Mouse (Mus musculus): ENCODE results near the gene Gstt1.
"Not testable (repeated sequence)": the region's sequence is repeated elsewhere in the genome, so short reads cannot be mapped to it uniquely, and the experiment has no call there.

The Gstt1 gene

DNA sequence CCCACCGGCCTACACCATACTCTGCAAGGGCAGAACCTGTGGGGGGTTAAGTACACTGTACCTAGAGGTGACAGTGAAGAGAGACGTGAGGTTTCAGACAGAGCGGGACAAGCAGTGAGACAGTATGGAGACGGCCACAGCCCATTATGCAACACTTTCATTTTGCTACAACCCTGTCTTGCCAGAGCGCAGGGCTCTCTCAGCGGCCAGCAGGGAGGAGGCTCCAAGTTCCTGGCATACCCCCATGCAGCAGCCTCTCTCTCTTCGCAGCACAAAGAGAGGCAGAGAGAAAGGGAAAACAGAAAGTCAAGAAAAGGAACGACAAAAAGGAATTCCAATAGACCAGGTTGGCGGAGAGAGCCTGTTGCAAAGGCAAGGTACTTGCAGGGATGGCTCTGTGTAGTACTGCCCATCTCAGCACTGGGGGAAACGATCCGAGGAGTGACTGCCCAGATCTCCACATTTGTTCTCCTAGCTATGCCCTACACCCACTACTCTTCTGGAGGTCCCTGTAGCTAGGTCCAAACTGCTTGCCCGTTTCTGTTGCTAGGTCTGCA lies 687 bp downstream of the Gstt1 start:
- peak; percentile 60 to 83 for DNase-seq

DNA sequence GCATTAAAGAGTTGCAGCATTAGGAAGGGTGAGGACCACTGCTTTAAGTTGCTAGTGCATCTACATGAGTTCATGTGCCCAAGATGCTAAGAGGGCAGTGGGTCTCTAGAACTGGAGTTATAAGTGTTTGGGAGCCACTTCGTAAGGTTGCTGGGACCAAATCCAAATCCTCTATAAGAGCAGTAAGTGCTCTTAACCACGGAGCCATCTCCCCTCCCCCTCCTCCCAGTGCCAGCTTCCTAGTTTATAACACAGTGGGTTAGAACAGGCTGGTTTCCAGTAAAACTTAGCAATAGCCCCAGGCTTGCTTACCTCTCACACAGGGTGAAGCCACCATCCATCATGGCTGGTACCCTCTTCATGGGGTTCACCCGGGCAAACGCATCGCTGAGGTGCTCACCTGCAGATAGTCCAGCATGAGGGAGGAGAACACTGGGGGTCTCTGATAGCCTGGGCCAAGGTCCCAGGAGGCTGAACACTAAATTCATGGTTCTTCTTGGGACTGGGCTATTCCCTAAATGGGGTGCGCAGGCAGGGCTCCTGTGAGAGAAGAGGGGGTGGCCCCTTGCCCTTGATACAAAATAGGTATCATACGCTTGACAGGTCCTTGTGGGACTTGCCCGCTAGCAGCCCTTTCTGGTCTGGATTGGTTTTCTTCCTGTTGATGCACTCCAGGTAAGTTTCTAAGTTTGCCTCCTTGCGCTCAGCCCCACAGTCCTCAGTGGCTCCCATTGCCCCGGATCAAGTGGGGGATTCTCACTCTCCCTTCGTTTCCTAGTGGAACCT lies 1.5 kb downstream of the Gstt1 start:
- DNase-seq, result peak; percentile 26 to 60

DNA sequence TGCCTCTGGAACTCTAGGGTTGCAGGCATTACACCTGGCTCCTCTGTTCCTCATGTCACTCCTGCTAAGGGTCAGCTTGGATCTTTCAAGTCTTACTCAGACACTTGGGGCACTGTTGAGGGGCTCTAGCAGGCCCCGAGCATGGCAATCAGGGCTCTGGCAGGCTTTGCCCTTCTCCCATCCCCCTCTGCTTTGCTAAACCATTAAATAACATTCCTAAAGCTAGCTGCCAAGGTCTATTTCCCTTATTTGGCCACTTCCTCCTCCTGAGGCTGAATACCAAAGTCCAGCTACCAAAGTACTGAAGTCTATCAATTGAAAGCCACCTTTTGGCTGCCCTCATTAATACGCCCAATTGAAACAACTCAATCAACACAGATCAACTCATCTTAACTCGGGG lies 3.5 kb downstream of the Gstt1 start:
- peak; percentile 66 to 82 for DNase-seq

DNA sequence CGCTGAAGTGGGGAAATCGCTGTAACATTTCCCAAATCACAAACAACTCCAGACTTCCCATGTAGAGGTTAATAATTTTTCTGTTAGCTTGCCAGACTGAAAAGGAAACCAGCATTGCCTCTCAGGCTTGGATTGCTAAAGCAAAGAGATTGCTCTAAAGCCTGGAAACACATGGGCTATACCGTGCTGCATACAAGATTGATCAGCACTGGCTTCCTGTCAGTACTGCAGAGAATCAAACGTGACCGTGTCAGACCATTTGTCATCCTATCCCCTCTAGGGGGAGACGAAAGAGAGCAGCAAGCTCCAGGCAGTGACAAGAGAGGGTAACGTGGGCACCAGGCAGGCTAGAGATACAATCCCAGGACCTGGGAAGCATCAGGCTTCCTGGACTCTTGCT lies 7.6 kb downstream of the Gstt1 start:
- no peak for DNase-seq

DNA sequence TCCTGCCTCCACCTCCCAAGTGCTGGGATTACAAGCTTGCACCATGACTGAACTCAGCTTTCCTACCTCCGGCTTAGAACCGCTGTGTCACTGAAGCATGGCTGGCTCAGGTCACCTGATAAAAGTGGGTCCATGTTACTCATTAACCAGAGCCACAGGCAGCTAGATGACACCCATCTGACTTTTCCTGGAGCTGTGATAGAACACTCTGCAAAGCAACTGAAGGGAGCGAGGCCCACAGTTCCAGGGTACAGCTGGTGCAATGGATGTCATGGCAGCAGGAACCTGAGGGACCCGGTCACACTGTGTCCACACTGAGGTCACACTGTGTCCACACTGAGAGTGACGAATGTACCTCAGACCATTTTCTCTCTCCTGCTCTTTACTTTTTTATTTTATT lies 8.5 kb downstream of the Gstt1 start:
- peak; percentile 71 to 89 for DNase-seq

DNA sequence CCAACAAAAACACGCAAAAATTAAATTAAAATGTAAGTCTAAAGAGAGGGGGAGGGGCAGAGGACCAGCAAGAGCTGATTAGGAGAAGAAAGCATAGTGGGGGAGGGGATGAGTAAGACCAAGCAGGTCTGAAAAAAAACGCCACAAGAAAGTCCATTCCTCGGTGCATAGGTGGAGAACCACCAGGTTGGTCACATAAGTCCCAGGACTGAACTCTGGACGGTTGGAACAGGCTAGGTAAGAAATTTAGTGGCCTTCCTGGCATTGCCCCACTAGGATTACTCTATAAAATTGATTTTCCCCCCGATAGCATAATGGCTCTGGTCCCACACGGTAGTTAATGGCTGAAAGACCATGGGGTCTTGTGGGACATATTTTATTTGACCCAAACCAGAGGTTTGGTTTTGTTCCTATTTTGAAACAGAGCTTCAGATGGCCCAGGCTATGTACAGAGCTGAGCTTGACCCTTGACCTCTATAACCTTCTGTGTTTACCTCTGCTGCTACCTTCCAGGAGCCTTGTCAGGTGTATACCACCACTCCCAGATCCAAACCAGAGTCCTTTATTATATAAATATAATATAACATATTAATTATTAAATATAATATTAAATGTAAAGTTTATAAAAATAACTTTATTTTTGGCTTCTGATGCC lies 9.2 kb downstream of the Gstt1 start:
- no peak for DNase-seq

DNA sequence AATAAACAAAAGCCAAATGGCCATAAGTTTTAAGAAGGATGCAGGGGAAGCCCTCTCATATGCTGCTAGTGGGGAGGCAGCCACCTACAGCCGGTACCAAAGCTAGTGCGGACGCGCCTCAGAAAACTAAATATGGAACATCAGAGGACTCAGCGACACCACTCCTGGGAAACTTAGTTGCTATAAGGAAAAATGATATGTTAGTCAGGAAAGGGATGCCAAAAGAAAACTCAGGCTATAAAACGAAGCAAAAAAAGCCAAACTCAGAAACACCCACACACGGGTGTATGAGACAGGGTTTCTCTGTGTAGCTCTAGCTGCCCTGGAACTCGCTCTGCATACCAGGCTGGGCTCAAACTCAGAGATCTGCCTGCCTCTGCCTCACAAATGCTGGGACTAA lies 10.1 kb downstream of the Gstt1 start:
- no peak for DNase-seq

DNA sequence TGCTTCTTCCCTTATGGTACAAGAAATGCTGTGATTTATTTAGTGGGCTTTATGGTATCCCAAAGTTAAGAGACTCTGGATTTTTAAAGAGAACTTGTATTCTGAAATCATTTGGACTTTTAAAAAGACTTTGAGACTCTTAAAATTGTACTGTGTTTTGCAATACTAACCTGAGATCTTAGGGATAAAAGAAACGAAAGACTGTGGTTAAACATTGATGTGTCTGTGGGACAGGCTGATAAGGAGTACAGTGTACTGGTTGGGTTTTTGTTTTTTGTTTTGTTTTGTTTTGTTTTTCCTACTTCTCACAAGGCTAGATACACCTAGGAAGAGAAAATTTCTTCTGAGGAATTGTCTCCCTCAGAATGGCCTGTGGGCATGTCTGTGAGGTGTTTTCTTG lies 12.9 kb downstream of the Gstt1 start:
- DNase-seq, result no peak

DNA sequence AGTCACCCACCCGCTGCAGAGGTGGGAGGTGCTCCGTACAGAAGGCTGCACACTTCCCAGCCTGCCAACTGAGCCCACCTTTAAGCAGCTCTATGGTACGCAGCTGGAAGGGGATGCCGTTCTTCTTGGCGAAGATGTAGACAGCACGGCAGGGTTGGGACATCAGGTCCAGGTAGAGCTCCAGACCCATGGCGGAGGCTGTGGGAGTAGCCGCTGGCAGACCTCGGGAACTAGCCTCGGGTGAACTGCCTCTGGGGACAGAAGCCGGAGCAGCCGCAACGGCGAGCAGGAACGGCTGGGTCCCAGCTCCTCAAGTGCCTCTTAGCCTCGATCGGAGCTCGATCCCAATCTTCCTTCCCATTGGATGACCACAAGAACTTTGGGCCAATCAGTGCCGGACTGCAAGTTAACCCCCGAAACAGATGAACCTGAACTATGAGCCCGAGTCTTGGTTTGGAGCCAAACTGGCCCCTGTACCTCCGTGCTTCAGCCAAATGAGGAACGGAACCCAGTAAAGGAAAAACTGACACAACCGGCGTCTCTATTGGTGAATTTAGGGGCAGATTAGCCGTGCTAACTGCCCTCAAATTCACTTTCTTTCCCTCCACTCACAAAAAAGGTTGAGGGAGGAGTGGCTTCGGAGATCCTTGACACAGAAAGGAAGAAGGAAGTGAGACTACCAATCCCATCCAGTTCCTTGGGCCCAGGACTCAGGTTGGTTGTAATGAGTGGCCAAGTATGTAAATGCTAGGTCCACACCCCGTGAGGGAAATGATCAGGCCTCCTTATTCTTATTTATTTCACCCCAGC lies 17.4 kb downstream of the Gstt1 start, which contains the start of the genes Gm20441 and Gstt3:
Gene Gm20441, minus strand, starts transcription at position 186 of the 810 bp plus-strand sequence.
Gene Gstt3, minus strand, starts transcription at position 646 of the 810 bp plus-strand sequence.
- DNase-seq, result peak; percentile 88 to 95

DNA sequence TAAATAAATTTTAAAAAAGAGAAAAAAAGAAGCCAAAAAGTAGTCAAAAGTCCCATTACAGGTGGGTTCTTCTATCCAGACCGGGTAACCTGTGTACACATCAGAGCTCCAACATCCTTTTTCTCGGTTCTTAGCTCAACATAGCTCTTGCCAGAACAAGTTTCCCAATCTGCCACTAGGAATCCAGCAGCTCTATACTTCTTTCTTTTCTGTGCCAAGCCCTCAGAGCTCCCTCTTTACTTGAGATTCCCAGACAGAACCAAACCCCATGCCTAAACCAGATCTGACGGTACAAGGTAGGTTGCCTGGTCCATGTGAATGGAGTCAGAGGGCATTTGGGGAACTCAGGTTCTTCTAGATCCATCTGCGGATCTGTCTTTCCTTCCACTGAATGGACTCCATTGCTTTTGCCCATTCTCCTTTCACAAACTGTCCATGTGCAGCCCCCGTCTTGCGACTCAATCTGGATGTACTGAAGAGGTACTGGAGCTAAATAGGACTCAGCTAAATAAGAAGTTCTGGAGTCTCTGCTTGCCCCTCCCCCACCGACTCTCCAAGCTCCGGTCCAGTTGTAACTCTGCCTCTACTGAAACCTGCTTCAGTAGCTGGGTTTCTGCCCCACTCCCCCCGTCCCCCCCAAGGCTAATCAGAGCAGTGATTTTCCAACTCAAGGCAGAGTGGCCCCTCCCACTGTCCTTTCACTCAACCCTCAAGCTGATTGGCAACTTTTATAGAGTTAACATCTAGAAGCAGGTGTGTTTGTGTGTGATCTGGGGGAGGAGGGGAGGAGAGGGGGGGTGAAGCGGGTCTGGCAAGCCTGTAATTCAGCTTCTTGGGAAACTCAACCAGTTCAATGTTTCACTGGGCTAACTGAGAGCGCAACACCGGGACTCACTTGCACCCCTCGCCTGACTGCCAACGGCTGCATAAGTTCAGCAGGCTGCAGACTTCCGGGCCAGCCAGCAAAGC lies 18.9 kb downstream of the Gstt1 start:
- DNase-seq, result peak; percentile 69 to 81

DNA sequence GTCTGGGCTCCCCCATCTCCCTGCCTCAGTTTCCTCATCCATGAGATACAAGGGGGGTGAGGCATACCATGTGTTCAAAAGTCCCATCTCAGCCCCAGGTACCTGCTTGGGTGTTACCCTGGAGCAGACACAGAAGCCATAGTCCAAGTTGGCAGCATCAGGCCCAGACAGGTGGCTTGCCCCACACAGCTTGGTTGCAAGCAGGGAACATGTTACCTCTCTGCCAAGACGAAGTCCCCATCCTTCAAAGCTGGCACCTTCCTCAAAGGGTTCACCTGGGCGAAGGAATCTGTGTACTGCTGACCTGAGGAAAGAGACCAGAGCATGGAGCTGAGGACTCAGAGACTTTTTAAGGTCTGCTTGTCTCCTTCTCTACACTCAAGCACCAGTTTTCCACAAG lies 20.5 kb downstream of the Gstt1 start:
- no peak for DNase-seq

DNA sequence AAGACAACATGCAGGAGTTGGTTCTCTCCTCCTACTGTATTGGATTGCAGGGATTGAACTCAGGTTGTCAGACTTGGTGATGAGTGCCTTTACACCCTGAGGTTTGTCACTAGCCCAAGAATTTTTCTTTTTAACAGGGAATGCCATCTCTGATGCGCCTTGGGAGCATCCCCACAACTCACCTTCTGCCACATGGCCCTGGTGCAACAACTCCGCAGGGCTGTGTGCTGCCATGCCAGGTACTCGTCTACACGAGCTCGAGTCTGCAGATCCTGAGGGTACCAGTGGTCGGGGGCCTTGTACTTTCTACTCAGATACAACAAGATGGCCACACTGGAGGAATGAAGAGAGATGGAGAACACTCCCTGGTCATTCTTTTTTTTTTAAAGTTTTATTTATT lies 21.8 kb downstream of the Gstt1 start:
- no peak for DNase-seq

DNA sequence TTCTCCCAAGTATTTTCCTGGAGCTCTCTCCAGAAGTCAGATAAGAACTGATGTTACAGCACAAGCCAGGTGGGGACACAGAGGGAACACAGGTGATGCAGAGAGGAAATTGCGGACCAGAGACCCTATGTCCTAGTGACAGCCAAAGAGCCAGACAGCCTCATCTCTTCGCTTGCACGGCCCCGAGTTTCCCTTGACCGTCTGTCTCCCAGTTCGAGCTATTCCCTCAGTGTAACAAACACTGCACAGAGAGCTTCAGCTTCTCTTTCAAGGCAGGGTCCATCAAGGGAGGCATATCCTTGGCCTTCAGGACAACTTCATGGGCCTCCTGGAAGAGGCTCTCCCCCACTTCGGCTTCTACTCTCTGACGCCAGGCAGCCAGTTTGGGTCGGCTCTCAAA lies 23.8 kb downstream of the Gstt1 start:
- no peak for DNase-seq

DNA sequence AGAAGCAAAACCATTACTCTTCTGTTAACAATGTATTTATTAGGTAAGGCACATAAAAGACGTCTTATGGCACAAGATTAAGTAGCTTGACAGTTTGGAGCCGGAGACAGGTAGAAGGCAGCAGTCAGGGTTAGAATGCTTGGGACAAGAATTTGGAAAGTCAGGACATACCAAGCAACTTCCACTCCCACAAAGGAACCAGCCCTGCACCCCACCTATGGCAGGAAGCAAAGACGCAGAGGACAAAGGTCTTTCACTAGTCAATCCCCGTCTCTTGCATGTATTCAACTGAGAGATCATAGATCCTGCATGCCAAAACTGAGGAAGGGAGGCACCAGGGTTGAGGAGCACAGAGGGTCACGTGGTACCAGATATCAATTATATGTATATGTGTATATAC lies 24.3 kb downstream of the Gstt1 start:
- no peak for DNase-seq

DNA sequence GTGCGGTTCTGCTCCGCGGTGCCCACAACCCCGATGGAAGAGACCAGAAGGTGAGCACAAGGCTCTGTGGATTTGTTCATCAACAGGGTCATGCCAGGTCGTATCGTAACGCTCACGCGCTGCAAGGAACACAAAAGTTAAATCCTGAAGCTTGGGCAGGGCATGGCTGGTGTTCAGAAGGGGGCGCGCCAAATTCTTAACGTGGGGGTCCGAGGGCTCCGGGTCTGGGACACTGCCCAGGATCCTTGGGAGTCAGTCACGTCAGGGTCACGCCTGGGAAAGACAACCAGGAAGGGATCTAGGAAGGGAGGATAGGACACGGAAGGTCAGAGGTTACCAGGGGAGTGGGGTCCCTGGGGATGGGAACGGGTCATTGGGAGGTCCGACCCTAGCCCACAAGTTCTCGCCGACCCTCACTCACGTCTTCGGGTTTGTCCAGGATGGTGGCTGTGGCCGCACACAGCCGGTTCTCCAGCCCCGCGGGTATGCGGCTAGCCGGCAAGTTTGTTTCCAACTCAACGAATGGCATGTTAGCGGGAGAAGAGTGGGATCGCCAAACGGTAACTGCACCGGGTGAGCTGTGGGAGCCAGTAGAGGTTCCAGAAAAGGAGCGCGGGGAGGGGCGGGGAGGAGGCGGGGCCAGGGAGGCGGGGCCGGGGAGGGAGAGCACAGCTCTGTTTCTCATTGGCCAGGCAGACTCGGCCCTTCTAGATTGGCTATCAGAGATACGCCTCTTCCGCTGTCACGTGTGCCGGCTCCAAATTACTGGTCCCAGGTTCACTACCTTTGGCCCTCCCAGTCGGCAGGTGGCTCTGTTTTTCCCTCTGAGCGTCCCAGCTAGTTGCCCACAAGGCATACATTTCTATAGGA lies 25.4 kb downstream of the Gstt1 start, which contains the start of gene Ddt:
Gene Ddt, minus strand, starts transcription at position 620 of the 870 bp plus-strand sequence.
- peak; percentile 93 to 98 for DNase-seq

DNA sequence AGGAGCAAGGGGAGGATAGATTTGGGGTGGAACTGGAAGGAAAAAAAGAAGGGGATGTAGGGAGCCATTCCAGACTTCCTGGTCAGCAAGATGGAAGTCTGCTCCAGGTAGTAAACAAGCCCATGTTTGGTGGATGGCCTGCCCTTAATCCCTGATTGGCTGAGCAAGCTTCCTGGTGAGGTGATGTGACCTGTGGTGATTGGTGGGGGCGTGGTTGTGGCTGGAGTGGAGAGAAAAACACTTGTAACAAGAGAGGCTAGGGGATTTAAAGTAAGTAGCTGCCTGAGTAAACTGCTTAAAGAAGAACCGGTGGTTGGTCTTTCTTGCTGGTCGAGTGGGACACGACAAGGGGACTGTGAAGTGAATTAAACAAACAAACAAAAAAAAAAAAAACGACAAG lies 30.6 kb downstream of the Gstt1 start:
- DNase-seq, result not testable (repeated sequence)

DNA sequence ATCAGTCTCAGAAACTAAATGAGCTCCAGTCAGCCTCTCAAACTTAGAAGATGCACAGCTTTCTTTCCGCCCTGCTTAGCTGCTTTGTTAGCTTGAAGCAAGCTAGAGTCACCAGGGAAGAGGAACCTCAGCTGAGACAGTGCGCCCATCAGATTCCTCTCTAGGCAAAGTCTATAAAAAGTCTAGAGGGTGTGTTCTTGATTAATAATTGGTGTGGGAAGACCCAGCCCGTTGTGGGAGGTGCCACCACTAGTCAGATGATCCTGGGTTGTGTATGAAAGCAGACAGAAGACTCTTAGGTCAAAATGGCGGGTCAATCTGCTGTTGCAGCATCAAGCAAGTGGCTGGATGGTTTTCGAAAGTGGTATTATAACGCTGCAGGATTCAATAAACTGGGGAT lies 31.5 kb downstream of the Gstt1 start:
- DNase-seq, result peak; percentile 57 to 73

DNA sequence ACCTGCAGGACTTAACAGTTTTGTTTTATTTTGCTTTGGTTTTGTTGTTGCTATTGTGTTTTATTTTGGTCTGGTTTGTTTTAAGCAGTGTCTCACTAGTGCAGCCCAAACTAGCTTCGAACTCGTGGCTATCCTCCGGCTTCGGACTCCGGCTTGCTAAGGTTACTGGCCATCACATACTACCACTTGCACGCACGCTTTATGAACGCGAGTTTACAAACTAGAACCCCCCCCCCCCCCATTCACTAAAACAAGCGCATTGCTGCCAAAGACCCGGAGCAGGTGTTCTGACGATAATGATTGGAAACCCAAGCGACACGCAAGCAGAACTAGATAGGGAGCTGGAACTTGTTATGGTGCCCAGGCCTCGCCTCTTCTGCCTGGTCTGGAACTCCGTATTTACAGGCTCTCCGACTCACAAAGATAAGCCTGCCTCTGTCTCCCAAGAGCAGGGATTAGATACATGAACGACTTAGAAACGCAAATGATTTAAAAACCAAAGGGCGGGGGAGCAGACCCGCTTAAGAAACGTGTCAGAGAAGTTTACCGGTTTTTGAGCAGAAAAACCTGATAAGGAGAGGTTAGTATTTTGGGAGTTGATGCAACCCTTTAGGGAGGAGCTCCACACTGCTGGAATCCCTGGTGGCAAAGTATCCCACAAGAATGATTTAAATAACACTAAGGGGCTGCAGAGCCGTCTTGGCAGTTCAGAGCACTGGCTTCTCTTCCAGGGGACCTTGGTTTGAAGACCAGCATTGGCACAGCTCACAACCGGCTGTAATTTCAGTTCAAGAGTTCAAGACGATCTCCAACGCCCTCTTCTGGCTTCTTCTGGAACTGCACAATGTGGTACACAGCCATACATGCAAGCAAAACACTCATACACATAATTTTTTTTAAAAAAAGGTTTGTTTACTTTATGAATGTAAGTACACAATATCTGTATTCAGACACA lies 33.6 kb downstream of the Gstt1 start:
- peak; percentile 64 to 79 for DNase-seq
